8 mouse cellular contexts compared by ENCODE assay signal in the genomic region with DNA sequence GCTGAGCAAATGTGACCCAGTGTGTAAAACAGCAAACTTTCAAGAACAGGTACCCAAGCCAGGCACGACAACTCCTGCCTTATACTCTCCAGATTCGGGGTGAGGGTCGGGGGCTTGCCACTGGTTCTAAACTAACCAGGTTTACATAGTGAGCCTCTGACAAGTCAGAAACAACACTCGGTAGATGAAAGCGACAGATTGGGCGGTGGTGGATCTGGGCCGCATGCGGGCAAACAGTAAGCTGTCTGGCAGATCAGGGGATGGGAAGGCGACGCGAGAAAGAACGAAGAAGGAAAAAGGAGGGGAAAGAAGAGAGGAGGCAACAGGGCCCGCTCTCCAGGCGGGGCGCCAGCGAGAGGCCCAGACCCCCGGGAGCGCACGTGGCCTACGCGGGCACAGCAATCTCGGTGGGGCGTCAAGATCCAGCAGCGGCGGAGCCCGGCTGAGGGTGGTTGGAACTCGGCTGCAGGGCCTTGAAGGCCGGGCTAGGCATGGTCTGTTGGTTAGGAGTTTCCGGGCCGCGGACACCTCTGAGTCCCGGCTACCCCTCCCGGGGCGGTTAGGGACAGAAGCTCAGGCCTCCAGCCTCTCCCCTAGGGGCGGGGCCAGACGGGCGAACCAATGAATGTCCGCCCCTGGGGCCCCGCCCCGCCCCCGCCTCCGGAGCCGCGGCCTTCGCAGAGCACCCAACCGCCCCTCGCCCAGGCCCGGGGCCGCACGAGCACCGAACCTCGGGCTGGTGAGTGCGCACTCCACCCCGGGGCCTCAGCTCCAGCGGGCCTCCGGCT. TPM values are rescaled to one million over a fixed set of nuclear protein-coding genes. Genes with fewer than 3 reads are reported as not detected.
DNase-seq lines count a peak whose midpoint lies in the region; ATAC-seq lines count a peak whose summit lies in the region.

Gene Zfp771 (plus strand): TSS at position 405 of the 788 bp plus-strand sequence.

- DNase-seq in ZHBTc4 (ENCODE audit: low read depth, low spot score), result peak; percentile 96
- DNase-seq in gastrocnemius, adult 8-10 months (ENCODE audit: low spot score in 2 of 2), result peak; percentile 94 to 96
- DNase-seq in induced T-regulatory cell, adult 2 months (ENCODE audit: low read depth), result peak; percentile 95
- peak; percentile 78 to 93 for DNase-seq in left cerebral cortex, adult 9 months (ENCODE audit: low spot score in 2 of 2)
- peak; percentile 94 for DNase-seq in right cerebral cortex, postnatal 14 days
- DNase-seq in urinary bladder, postnatal 36 days (ENCODE audit: low spot score in 2 of 2), result peak; percentile 91 to 94

- peak; percentile 94 for ATAC-seq in common myeloid progenitor, adult 5-6 weeks (replicated peaks; ENCODE audit: low read depth, poor library complexity, severe bottlenecking)
- ATAC-seq in megakaryocyte progenitor cell, adult 5-6 weeks (replicated peaks; ENCODE audit: poor library complexity), result peak; percentile 92

RNA-seq across cellular contexts. Expression of gene Zfp771, which starts in this region (rescaled TPM):
- total RNA-seq in common myeloid progenitor, adult 5-6 weeks (2017), result 6.3 and 8.9 TPM in 2 replicates
- total RNA-seq in gastrocnemius, adult 8-10 months (2022), result 10 to 100 TPM; 13.7 to 21.0 (median 18.3) TPM
- 3.4 and 3.5 TPM in 2 replicates for total RNA-seq in megakaryocyte progenitor cell, adult 5-6 weeks (2015)
- 2.7 and 8.0 TPM in 2 replicates for total RNA-seq in megakaryocyte progenitor cell, adult 5-6 weeks (2017)

Comparison
In these comparisons a context has a peak if more than half of its experiments do, and no peak if none do; other contexts are left out.
1. Peak in every context shown above with its lines: DNase-seq and ATAC-seq.